8 mouse cellular contexts compared by ENCODE assay signal in the genomic region with DNA sequence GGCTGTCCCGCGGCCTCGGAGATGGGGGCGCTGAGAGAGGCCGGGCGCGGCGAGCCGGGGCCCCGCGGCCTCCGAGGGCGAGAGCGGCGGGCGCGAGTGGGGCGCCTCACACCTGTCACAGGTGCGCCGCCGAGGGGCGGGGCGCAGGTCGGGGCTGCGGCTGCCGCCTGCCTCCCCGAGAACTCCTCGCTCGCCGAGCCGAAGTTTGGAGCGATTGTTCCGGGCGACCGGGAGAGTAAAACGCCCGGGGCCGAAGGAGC. TPM values are rescaled to one million over a fixed set of nuclear protein-coding genes. Genes with fewer than 3 reads are reported as not detected.
DNase-seq lines count a peak whose midpoint lies in the region; ATAC-seq and TF ChIP-seq lines count a peak whose summit lies in the region.

No protein-coding gene starts in this region.

- no peak for TF ChIP-seq CTCF in gastrocnemius, adult 2 months (IDR thresholded peaks at IDR 0.05)

- H3K9ac ChIP-seq in liver, embryonic 12.5 days, result peak overlapping the region; percentile 92

- peaks cover 37% of the 10 kb centered on the region for H3K4me1 ChIP-seq in liver, embryonic 12.5 days

- H3K27me3 ChIP-seq in liver, embryonic 12.5 days (replicated peaks), result no peaks in the 10 kb centered on the region

- H3K4me3 ChIP-seq in gastrocnemius, adult 2 months, result peak overlapping the region; percentile 96
- peak overlapping the region; percentile 77 for H3K4me3 ChIP-seq in liver, embryonic 12.5 days

- H3K4me2 ChIP-seq in liver, embryonic 12.5 days, result peak overlapping the region; percentile 95

- no peak for DNase-seq in gastrocnemius, adult 2 months
- no peak for DNase-seq in gastrocnemius, adult 8-10 months (ENCODE audit: low spot score in 2 of 2)
- DNase-seq in urinary bladder, adult 2 months (ENCODE audit: low spot score), result peak; percentile 68
- DNase-seq in urinary bladder, postnatal 14 days (ENCODE audit: low spot score), result no peak
- no peak for DNase-seq in retina, embryonic 14.5 days (ENCODE audit: low spot score)
- no peak for DNase-seq in embryo, embryonic 11 days
- DNase-seq in gastrocnemius, adult 18-20 months (ENCODE audit: low spot score), result no peak

- intact Hi-C loops in gastrocnemius, adult 2 months (cut with DNase I), result no loop called here

- peak overlapping the region; percentile 94 for H3K27ac ChIP-seq in gastrocnemius, adult 2 months
- H3K27ac ChIP-seq in liver, embryonic 12.5 days, result peak overlapping the region; percentile 85

- H3K9me3 ChIP-seq in liver, embryonic 12.5 days (replicated peaks), result no peaks in the 10 kb centered on the region

- WGBS in liver, embryonic 12.5 days (ENCODE audit: insufficient replicate concordance), result 0% methylated on average over 36 of the region's 38 CpGs

- H3K36me3 ChIP-seq in liver, embryonic 12.5 days, result no peaks in the 10 kb centered on the region

- ATAC-seq in liver, embryonic 12.5 days, result peak; percentile 42

RNA-seq across cellular contexts. Expression of gene Gab2, which starts 0.5 kb away (rescaled TPM):
- total RNA-seq in gastrocnemius, adult 2 months (2021), result 1 to 10 TPM; 6.1 to 6.3 TPM
- total RNA-seq in gastrocnemius, adult 8-10 months (2022), result 1 to 10 TPM; 3.6 to 7.0 (median 5.3) TPM
- 17.3 and 22.4 TPM in 2 replicates for polyA plus RNA-seq in urinary bladder, adult 2 months (2012; rRNA removed)
- polyA plus RNA-seq in liver, embryonic 12.5 days (2016; fragmentation: Nextera tagmentation; extraction: Ambion mirVana), result 3.8 and 4.1 TPM in 2 replicates
- 1 to 10 TPM; 5.3 to 8.5 TPM for total RNA-seq in gastrocnemius, adult 18-20 months (2021)
